Comparison of ENCODE assay signal across 15 mouse cellular contexts in genomic region chr5:141698406-141698805, GRCm38 (mm10).
A peak's percentile ranks its signal among the peaks of the same experiment; 100 is the strongest.
DNase-seq lines count a peak whose midpoint lies in the region; ATAC-seq lines count a peak whose summit lies in the region.
"Had no signal": no experiment of that assay in that cellular context is flagged by ENCODE, and none has a peak within 500 bp of the region (broad histone marks: within the 10 kb centered on the region; RNA-seq: fewer than 3 reads in every experiment).

No protein-coding gene starts in this region.

- H3K4me2 ChIP-seq in heart, embryonic 15.5 days = no peak overlapping the region
- no peak overlapping the region for H3K4me2 ChIP-seq in midbrain, embryonic 15.5 days
- no peak overlapping the region for H3K4me2 ChIP-seq in midbrain, embryonic 13.5 days (replicated peaks)
- H3K4me2 ChIP-seq: liver, embryonic 12.5 days had no signal

- WGBS in heart, embryonic 15.5 days = 20% methylated on average over 3 of the region's 3 CpGs
- 18% methylated on average over 3 of the region's 3 CpGs for WGBS in heart, embryonic 10.5 days
- 55% methylated on average over 3 of the region's 3 CpGs for WGBS in midbrain, embryonic 15.5 days
- 60% methylated on average over 3 of the region's 3 CpGs for WGBS in midbrain, embryonic 13.5 days

- H3K27me3 ChIP-seq in heart, embryonic 15.5 days = no peaks in the 10 kb centered on the region
- H3K27me3 ChIP-seq in heart, embryonic 10.5 days (ENCODE audit: insufficient read depth, poor library complexity, severe bottlenecking) = no peaks in the 10 kb centered on the region
- no peaks in the 10 kb centered on the region for H3K27me3 ChIP-seq in midbrain, embryonic 15.5 days (replicated peaks)
- H3K27me3 ChIP-seq in midbrain, embryonic 13.5 days = no peaks in the 10 kb centered on the region
- H3K27me3 ChIP-seq: liver, embryonic 12.5 days; megakaryocyte, embryonic 14.5 days had no signal

- H3K36me3 ChIP-seq in heart, embryonic 15.5 days = no peaks in the 10 kb centered on the region
- no peaks in the 10 kb centered on the region for H3K36me3 ChIP-seq in heart, embryonic 10.5 days
- H3K36me3 ChIP-seq in midbrain, embryonic 15.5 days (replicated peaks) = no peaks in the 10 kb centered on the region
- no peaks in the 10 kb centered on the region for H3K36me3 ChIP-seq in midbrain, embryonic 13.5 days
- H3K36me3 ChIP-seq: embryonic facial prominence, embryonic 10.5 days; liver, embryonic 12.5 days had no signal

- peak; percentile 75; the same call in 1 of the 2 replicates for ATAC-seq in heart, embryonic 15.5 days (replicated peaks; ENCODE audit: insufficient number of reproducible peaks, insufficient read depth, low FRiP score, low read depth)
- ATAC-seq in midbrain, embryonic 15.5 days (replicated peaks) = no peak
- no peak for ATAC-seq in midbrain, embryonic 13.5 days
- ATAC-seq: intestine, postnatal 0 days; liver, embryonic 12.5 days had no signal

- DNase-seq in heart, embryonic 10.5 days (ENCODE audit: low spot score) = no peak
- DNase-seq in cerebellum, postnatal 14 days = peak; percentile 79 to 93
- DNase-seq in T-cell, adult 2 months (ENCODE audit: low spot score) = no peak
- no peak for DNase-seq in kidney, adult 8-10 months
- DNase-seq: adrenal gland, postnatal 14 days; kidney, postnatal 25 days; right cerebral cortex, postnatal 14 days; thymus, adult 18-20 months had no signal

- H3K9me3 ChIP-seq in heart, embryonic 15.5 days (replicated peaks) = no peaks in the 10 kb centered on the region
- H3K9me3 ChIP-seq in heart, embryonic 10.5 days = no peaks in the 10 kb centered on the region
- H3K9me3 ChIP-seq in midbrain, embryonic 15.5 days = no peaks in the 10 kb centered on the region
- H3K9me3 ChIP-seq in midbrain, embryonic 13.5 days = no peaks in the 10 kb centered on the region
- H3K9me3 ChIP-seq: embryonic facial prominence, embryonic 10.5 days; liver, embryonic 12.5 days had no signal

- H3K9ac ChIP-seq in heart, embryonic 15.5 days = no peak overlapping the region
- H3K9ac ChIP-seq in midbrain, embryonic 15.5 days = no peak overlapping the region
- no peak overlapping the region for H3K9ac ChIP-seq in midbrain, embryonic 13.5 days (replicated peaks)
- H3K9ac ChIP-seq: liver, embryonic 12.5 days had no signal

- peaks cover 16% of the 10 kb centered on the region for H3K4me1 ChIP-seq in heart, embryonic 15.5 days (replicated peaks)
- H3K4me1 ChIP-seq in heart, embryonic 10.5 days = peaks cover 22% of the 10 kb centered on the region
- 0 out of 2 replicates have a peak, but pooled peaks cover 4% of the 10 kb centered on the region for H3K4me1 ChIP-seq in midbrain, embryonic 15.5 days
- peaks cover 12% of the 10 kb centered on the region for H3K4me1 ChIP-seq in midbrain, embryonic 13.5 days (replicated peaks)
- H3K4me1 ChIP-seq: liver, embryonic 12.5 days; megakaryocyte, embryonic 14.5 days had no signal

- peak overlapping the region; percentile 58; the same call in 1 of the 2 replicates for H3K27ac ChIP-seq in heart, embryonic 15.5 days
- H3K27ac ChIP-seq in heart, embryonic 10.5 days = no peak overlapping the region
- H3K27ac ChIP-seq in midbrain, embryonic 15.5 days = 0 out of 2 replicates have a peak overlapping the region, but pooled peaks have one; percentile 4
- no peak overlapping the region for H3K27ac ChIP-seq in midbrain, embryonic 13.5 days
- H3K27ac ChIP-seq: embryonic facial prominence, embryonic 10.5 days; liver, embryonic 12.5 days had no signal

- no peak overlapping the region for H3K4me3 ChIP-seq in heart, embryonic 15.5 days
- no peak overlapping the region for H3K4me3 ChIP-seq in heart, embryonic 10.5 days
- no peak overlapping the region for H3K4me3 ChIP-seq in midbrain, embryonic 15.5 days
- H3K4me3 ChIP-seq in midbrain, embryonic 13.5 days (replicated peaks) = no peak overlapping the region
- H3K4me3 ChIP-seq: embryonic facial prominence, embryonic 10.5 days; liver, embryonic 12.5 days; megakaryocyte, embryonic 14.5 days had no signal

Comparison
In these comparisons a context has a peak if more than half of its experiments do, and no peak if none do; other contexts are left out.
1. H3K27ac ChIP-seq: peak in heart, embryonic 15.5 days (single experiment) and midbrain, embryonic 15.5 days (single experiment); none in heart, embryonic 10.5 days (single experiment) and midbrain, embryonic 13.5 days (single experiment).
2. DNase-seq: peak in cerebellum, postnatal 14 days (2 of 2); none in heart, embryonic 10.5 days (single experiment), T-cell, adult 2 months (single experiment) and kidney, adult 8-10 months (0 of 2).